Mouse (Mus musculus) bone marrow, adult 2 months (tissue): ENCODE results near the gene Pde4d.

Experiments used
- CTCF ChIP-seq: fragments of 200-500 bp; IDR thresholded peaks from 2 replicates; pipeline ENCODE4 v1.5.1; 2011; ENCODE audit warnings: low read length, control low read depth; ENCODE audit not compliant: control insufficient read depth, insufficient read depth
- POLR2A ChIP-seq: fragments of 200-500 bp; IDR thresholded peaks from 2 replicates; pipeline ENCODE4 v1.6.1; 2011; ENCODE audit warnings: low read depth, mild to moderate bottlenecking, control low read depth, low read length, borderline replicate concordance; ENCODE audit not compliant: control insufficient read depth

- TF ChIP-seq CTCF (no peak), POLR2A (no peak)
These were observed 46.6 kb upstream of the Pde4d start for GRCm38 (mm10) chr13:108403197-108403596.
